Mouse (Mus musculus): ENCODE measurements around the gene Sipa1l1. TPM values are rescaled to one million over a fixed set of nuclear protein-coding genes. Genes with fewer than 3 reads are reported as not detected.
"Not testable (repeated sequence)": the region's sequence is repeated elsewhere in the genome, so short reads cannot be mapped to it uniquely, and the experiment has no call there.

Sipa1l1 gene
- total RNA-seq, 2 experiments from 2014 or later: 140 to 146 TPM

GRCm38 (mm10) chr12:82175709-82176108, 6.6 kb downstream of the Sipa1l1 start:
- DNase-seq (ENCODE audit: low spot score in 2 of 2): no peak

DNA sequence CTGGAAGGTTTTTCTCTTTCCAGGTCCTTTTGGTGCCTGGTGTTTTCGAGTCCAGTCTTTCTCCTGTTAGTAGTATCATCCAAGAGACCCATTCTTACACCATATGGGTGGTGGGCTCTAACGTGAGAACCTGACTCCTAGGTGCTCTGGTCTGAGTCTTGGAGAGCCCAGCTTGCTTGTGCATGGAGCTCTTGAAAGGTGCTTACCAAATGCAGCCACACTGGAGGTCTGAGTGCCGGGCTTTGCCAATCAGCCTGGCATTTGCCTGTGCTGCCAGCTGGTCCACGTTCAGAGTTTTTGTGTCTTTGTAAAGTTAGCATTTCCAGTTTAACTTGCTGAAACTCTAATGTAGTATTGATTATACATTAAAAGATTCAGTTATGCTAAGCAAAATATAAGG, 9.5 kb downstream of the Sipa1l1 start:
- DNase-seq (ENCODE audit: low spot score in 2 of 2): no peak

GRCm38 (mm10) chr12:82179626-82180025, 10.5 kb downstream of the Sipa1l1 start:
- no peak for DNase-seq (ENCODE audit: low spot score in 2 of 2)

GRCm38 (mm10) chr12:82186156-82186555, 17.0 kb downstream of the Sipa1l1 start:
- DNase-seq (ENCODE audit: low spot score in 2 of 2): not testable (repeated sequence)

- no peak for DNase-seq (ENCODE audit: low spot score in 2 of 2)
These were observed 17.6 kb downstream of the Sipa1l1 start for GRCm38 (mm10) chr12:82186740-82187139.

- DNase-seq (ENCODE audit: low spot score in 2 of 2): no peak
These were observed 18.2 kb downstream of the Sipa1l1 start for GRCm38 (mm10) chr12:82187178-82187839.

DNA sequence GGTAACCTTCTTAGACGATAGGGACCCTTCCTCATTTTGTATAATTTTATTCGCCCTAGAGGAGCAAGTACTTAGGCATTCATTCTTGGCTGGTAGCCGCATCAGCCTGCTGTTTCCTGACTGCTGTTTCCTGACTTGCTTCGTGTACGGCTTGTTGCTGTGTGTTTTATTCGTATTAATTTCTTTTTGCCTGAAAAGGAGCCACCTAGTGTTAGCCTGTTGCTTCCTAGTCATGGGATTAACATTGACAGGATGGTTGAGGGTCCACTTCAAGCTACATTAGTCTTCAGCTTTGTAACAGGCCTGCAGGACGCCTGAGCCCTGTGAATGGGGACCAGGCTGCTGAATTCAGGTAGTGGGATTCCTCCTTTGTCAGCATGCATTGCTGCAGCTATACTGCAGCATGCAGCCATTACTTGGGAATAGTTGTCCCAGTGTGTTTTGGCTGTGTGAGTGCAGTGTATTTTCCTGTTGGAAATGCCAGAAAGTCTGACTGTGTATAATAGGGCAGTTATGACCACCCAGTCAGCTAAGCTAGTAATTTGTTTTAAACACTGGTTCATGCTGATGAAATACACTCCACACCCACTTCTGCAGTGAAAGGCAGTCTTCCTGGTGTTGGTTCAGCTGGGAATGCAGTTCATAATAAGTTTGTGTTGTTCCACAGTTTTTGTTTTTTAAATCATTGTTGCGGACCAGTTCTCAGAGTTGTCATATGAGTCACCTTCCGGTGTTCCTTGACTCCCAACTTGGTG, 19.4 kb downstream of the Sipa1l1 start:
- no peak for DNase-seq (ENCODE audit: low spot score in 2 of 2)

GRCm38 (mm10) chr12:82189076-82189675, 20.1 kb downstream of the Sipa1l1 start:
- no peak for DNase-seq (ENCODE audit: low spot score in 2 of 2)

DNA sequence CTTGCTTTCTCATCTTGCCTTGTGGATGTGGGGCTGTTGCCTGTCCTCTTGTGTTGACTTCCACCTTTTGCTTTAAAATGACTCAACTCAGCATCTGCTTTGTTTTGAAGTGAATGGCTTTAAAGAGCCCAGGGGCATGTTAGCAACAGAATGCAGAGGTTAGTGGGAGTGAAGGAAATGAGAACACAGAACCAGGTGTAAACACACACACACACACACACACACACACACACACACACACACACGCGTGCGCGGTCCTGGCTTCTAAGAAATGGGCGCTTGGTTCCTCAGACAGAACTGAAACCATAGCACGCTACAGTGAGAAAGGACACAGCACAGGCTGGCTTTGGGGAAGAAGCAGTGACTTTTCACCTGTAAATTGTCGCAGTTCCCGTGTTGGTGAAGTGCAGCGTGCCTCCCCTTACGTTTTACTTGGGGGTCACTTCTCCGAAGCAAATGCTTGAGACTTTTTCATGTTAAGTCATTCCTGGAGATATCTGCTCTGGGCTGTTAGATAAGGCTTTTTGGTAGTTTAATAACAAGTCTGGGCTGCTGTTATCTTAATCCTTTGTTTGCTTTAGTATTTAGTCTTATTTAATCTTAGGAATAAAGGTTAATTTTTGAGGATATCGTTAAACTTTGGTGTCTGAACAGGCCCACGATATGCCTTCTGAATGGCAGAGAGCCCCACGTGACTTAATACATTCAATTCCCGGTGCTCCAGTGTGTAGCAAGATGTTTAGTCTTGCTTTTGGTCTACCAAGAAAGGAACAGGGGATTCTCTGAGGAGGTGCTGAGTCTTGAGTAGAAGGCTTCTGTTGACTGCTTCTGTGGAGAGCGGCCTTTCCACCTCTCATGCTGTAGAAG, 20.8 kb downstream of the Sipa1l1 start:
- DNase-seq (ENCODE audit: low spot score in 2 of 2): no peak

DNA sequence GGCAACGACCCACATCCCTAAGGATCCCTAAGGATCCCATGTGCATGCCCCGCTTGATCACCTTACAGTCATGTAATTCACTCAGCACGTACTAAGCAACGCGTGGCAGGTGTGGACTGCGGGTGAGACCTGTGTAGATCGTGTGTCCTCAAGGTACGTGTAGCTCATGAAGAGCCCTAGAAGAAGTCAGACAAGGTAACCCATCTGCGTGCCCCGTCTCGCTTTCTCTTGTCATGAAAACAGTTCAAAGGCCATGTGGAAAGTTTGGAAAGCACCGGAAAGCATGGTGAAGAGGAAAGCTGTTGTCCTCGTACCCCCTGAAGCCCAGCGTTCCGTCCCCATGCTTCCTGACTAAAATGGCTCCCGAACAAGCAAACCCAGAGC, 21.5 kb downstream of the Sipa1l1 start:
- DNase-seq (ENCODE audit: low spot score in 2 of 2): no peak

- no peak for DNase-seq (ENCODE audit: low spot score in 2 of 2)
These were observed 22.6 kb downstream of the Sipa1l1 start for GRCm38 (mm10) chr12:82191686-82192085.

DNA sequence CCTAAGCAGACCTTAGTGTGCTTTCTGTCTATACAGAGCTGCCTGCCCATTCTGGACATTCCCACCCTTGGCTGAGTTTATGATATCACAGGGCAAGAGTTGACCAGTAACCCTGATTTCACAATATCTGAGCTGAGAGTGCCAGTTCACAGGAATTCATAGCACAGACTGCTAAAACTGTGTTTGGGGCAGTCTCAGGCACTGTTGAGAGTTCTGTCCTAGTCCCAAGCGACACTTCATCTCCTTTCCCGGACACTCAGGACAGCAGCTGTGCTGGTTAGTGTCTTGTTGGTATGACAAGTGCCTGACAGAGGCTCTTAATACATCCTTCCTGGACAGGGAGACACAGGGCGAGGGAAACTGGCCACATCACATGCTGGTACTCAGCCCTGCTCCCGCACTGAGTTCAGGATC, 23.5 kb downstream of the Sipa1l1 start:
- DNase-seq (ENCODE audit: low spot score in 2 of 2): no peak

GRCm38 (mm10) chr12:82193476-82193875, 24.4 kb downstream of the Sipa1l1 start:
- no peak for DNase-seq (ENCODE audit: low spot score in 2 of 2)

- no peak for DNase-seq (ENCODE audit: low spot score in 2 of 2)
These were observed 25.8 kb downstream of the Sipa1l1 start for GRCm38 (mm10) chr12:82194919-82195318.

DNA sequence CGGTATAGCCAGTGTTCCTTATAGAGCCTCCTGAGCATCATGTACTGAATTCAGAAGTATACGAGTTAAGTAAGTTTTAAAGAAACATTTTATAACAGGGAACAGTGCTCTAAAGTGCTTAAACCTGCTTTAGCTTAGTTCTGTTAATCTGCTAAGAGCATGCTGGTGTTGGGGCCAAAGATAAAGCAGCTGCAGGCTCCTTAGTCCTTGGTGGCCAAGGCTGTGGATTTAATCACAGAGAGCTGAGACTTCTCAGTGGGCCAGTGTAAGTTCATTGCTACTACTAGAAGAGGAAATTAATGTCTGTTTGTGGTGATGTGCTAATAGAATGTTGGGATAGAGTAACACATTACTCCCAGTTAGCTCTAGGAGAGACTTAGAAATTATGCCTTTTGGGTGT, 27.1 kb downstream of the Sipa1l1 start:
- DNase-seq (ENCODE audit: low spot score in 2 of 2): no peak

DNA sequence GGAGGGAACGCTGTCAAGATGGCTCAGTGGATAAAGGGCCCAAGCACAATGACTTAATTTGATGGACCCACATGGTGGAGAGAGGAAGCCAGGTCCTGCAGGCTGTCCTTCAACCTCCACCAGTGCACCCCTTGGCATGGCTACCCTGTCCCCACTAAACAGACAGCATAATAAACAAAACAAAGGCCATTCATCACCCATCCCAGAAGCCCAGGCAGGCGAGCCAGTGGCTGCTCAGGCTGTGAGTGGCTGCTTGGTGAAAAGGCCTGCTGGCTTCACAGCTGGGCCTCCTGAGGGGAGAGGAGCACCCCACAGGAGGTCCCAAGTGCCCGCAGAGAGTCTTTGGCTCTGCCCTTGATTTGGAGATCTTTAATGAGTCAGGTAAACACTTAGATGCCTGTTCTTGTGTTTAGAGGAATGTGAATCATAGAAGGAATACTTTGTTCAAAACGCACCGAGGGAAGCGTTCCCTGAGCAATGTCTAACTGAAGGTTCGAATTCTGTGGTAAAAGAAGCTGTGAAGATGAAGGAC, 27.6 kb downstream of the Sipa1l1 start:
- no peak for DNase-seq (ENCODE audit: low spot score in 2 of 2)

DNA sequence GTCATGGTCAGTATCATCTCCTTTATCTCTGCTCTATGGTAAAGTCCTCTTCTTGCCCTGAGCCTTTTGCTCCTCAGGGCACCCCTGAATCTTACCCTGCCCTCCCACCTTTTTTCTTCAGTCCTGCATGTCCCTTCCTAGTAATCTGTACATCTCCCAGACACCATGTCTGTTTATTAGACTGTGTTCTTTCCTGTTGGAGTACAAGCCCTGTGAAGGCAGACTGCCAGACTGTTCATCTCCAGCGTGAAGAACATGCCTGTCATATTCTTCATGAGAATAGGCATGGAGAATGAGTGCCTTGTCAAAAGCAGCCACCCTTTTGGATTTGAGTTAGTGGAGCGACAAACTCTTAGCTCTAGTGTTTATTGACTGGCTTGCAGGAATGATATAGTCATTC, 28.1 kb downstream of the Sipa1l1 start:
- no peak for DNase-seq (ENCODE audit: low spot score in 2 of 2)

- DNase-seq (ENCODE audit: low spot score in 2 of 2): no peak
These were observed 30.2 kb downstream of the Sipa1l1 start for GRCm38 (mm10) chr12:82199286-82199685.

DNA sequence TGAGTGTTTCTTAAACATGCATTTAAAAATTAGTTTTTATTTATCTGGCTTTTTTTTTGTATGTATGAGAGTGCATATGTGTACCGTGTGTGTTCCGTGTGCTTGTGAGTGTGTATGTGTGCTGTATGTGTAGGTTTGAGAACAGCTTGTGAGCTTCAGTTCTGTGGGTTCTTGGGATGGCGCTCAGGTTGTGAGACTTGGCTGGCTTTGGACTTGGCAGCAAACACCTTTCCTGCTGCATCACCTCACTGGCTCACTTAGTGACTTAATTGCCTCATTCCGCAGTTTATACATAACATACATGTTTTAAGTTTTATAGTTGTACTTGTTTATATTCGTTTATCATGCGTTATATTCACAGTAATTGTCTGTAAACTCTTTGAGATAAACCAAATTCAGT, 35.0 kb downstream of the Sipa1l1 start:
- no peak for DNase-seq (ENCODE audit: low spot score in 2 of 2)

DNA sequence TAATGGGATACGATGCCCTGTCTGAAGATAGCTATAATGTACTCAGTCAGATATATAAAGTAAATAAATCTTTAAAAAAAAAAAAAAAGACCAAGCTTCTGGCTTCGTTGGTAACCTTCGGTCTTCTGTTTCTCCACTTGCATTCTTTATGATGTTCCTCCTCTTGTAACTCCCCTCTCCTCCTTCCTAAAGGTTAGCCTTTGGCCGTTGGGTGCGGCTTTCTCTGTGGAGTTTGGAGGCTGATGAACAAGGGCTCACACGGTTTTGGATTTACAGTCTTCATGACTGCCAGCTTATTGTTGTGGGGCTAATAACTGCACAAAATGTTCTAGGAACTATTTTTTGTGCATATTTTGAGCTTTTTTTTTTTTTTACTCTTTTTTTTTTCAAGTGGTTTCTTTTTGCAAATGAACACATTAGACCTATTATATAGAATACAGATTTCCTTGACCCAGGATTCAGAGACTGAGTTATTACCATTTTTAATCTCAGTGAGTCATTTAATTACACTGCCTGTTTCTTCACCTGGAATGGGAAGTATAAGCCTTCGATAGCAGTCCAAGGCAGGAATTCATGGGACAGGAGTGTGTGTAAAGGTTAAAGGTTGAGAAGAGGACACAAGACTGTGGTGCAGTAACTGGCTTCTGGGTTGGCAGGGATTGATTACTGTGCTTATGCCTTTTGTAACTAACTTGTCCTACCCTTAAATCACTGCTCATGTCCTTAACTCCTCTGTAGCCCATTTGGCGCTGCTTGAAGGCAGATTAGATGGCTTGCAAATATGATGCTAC, 37.9 kb downstream of the Sipa1l1 start:
- DNase-seq (ENCODE audit: low spot score in 2 of 2): no peak
